ENCODE assay signal across 25 mouse cellular contexts in genomic region chr11:101618596-101618995, GRCm38 (mm10). TPM values are rescaled to one million over a fixed set of nuclear protein-coding genes. Genes with fewer than 3 reads are reported as not detected.
DNase-seq lines count a peak whose midpoint lies in the region; ATAC-seq lines count a peak whose summit lies in the region.
"Had no signal": no experiment of that assay in that cellular context is flagged by ENCODE, and none has a peak within 500 bp of the region (broad histone marks: within the 10 kb centered on the region; RNA-seq: fewer than 3 reads in every experiment).

No protein-coding gene starts in this region.

- WGBS in forebrain, embryonic 12.5 days, result 73% methylated on average over 3 of the region's 3 CpGs
- 54% methylated on average over 3 of the region's 3 CpGs for WGBS in forebrain, embryonic 16.5 days
- WGBS in neural tube, embryonic 12.5 days, result 74% methylated on average over 3 of the region's 3 CpGs
- WGBS in neural tube, embryonic 15.5 days, result 78% methylated on average over 3 of the region's 3 CpGs
- WGBS in heart, embryonic 11.5 days (ENCODE audit: insufficient replicate concordance), result 77% methylated on average over 3 of the region's 3 CpGs

- no peak overlapping the region for H3K4me2 ChIP-seq in forebrain, embryonic 12.5 days
- H3K4me2 ChIP-seq in forebrain, embryonic 16.5 days (ENCODE audit: low read length), result no peak overlapping the region
- H3K4me2 ChIP-seq in neural tube, embryonic 12.5 days (replicated peaks), result peak overlapping the region; percentile 45; the same call in 1 of the 2 replicates
- H3K4me2 ChIP-seq in neural tube, embryonic 15.5 days, result no peak overlapping the region
- H3K4me2 ChIP-seq in heart, embryonic 11.5 days, result no peak overlapping the region

- peaks cover 34% of the 10 kb centered on the region for H3K4me1 ChIP-seq in forebrain, embryonic 12.5 days
- peaks cover 27% of the 10 kb centered on the region for H3K4me1 ChIP-seq in forebrain, embryonic 16.5 days (replicated peaks; ENCODE audit: control insufficient read depth, insufficient read depth, low read length)
- peaks cover 20% of the 10 kb centered on the region for H3K4me1 ChIP-seq in neural tube, embryonic 12.5 days
- peaks cover 17% of the 10 kb centered on the region for H3K4me1 ChIP-seq in neural tube, embryonic 15.5 days
- H3K4me1 ChIP-seq in heart, embryonic 11.5 days (ENCODE audit: control insufficient read depth, insufficient read depth, low read length), result 0 out of 2 replicates have a peak, but pooled peaks cover 4% of the 10 kb centered on the region

- intact Hi-C loops in left cerebral cortex, postnatal 14 days (cut with DNase I), result no loop called here

- peak overlapping the region; percentile 83; the same call in 1 of the 2 replicates for H3K27ac ChIP-seq in forebrain, embryonic 12.5 days
- H3K27ac ChIP-seq in forebrain, embryonic 16.5 days (ENCODE audit: low read length), result no peak overlapping the region
- H3K27ac ChIP-seq in neural tube, embryonic 12.5 days, result no peak overlapping the region
- no peak overlapping the region for H3K27ac ChIP-seq in neural tube, embryonic 15.5 days (replicated peaks)
- no peak overlapping the region for H3K27ac ChIP-seq in heart, embryonic 11.5 days (ENCODE audit: low read depth, low read length)
- H3K27ac ChIP-seq: embryonic facial prominence, embryonic 12.5 days; heart, adult 2 months; intestine, embryonic 15.5 days; neural tube, embryonic 13.5 days had no signal

- no peak overlapping the region for H3K9ac ChIP-seq in forebrain, embryonic 12.5 days
- no peak overlapping the region for H3K9ac ChIP-seq in forebrain, embryonic 16.5 days (replicated peaks; ENCODE audit: low read depth, low read length)
- H3K9ac ChIP-seq in neural tube, embryonic 12.5 days, result no peak overlapping the region
- H3K9ac ChIP-seq in neural tube, embryonic 15.5 days (replicated peaks), result no peak overlapping the region
- no peak overlapping the region for H3K9ac ChIP-seq in heart, embryonic 11.5 days (ENCODE audit: low read depth, low read length)
- H3K9ac ChIP-seq: embryonic facial prominence, embryonic 12.5 days; intestine, embryonic 15.5 days; neural tube, embryonic 13.5 days had no signal

- H3K27me3 ChIP-seq in forebrain, embryonic 12.5 days, result no peaks in the 10 kb centered on the region
- H3K27me3 ChIP-seq in forebrain, embryonic 16.5 days (replicated peaks; ENCODE audit: control insufficient read depth, insufficient read depth, low read length), result no peaks in the 10 kb centered on the region
- no peaks in the 10 kb centered on the region for H3K27me3 ChIP-seq in neural tube, embryonic 12.5 days (replicated peaks)
- no peaks in the 10 kb centered on the region for H3K27me3 ChIP-seq in neural tube, embryonic 15.5 days (replicated peaks)
- H3K27me3 ChIP-seq in heart, embryonic 11.5 days (ENCODE audit: control insufficient read depth, insufficient read depth, low read length), result no peaks in the 10 kb centered on the region
- H3K27me3 ChIP-seq: embryonic facial prominence, embryonic 12.5 days; intestine, embryonic 15.5 days; neural tube, embryonic 13.5 days had no signal

- H3K9me3 ChIP-seq in forebrain, embryonic 12.5 days, result no peaks in the 10 kb centered on the region
- H3K9me3 ChIP-seq in forebrain, embryonic 16.5 days (ENCODE audit: control insufficient read depth, low read length), result no peaks in the 10 kb centered on the region
- no peaks in the 10 kb centered on the region for H3K9me3 ChIP-seq in neural tube, embryonic 12.5 days
- H3K9me3 ChIP-seq in neural tube, embryonic 15.5 days (replicated peaks), result no peaks in the 10 kb centered on the region
- H3K9me3 ChIP-seq in heart, embryonic 11.5 days (replicated peaks; ENCODE audit: control insufficient read depth, low read length), result no peaks in the 10 kb centered on the region
- H3K9me3 ChIP-seq: embryonic facial prominence, embryonic 12.5 days; intestine, embryonic 15.5 days; neural tube, embryonic 13.5 days had no signal

- peak; percentile 59 for DNase-seq in gonadal fat pad, adult 2 months (ENCODE audit: low read depth)
- DNase-seq in left cerebral cortex, postnatal 14 days (ENCODE audit: low spot score in 2 of 2), result no peak
- DNase-seq in right cerebral cortex, postnatal 25 days, result no peak
- DNase-seq: cerebellum, adult 11-12 months; heart, adult 2 months had no signal

- no peak for ATAC-seq in forebrain, embryonic 12.5 days (ENCODE audit: low FRiP score)
- no peak for ATAC-seq in forebrain, embryonic 16.5 days
- no peak for ATAC-seq in neural tube, embryonic 12.5 days (ENCODE audit: low FRiP score, low read depth)
- no peak for ATAC-seq in neural tube, embryonic 15.5 days (ENCODE audit: low FRiP score)
- ATAC-seq in heart, embryonic 11.5 days (replicated peaks; ENCODE audit: insufficient number of reproducible peaks, low FRiP score, low TSS enrichment), result no peak

- no peak overlapping the region for H3K4me3 ChIP-seq in forebrain, embryonic 12.5 days (replicated peaks)
- H3K4me3 ChIP-seq in forebrain, embryonic 16.5 days (replicated peaks; ENCODE audit: low read length), result no peak overlapping the region
- no peak overlapping the region for H3K4me3 ChIP-seq in neural tube, embryonic 12.5 days
- H3K4me3 ChIP-seq in neural tube, embryonic 15.5 days (replicated peaks), result no peak overlapping the region
- H3K4me3 ChIP-seq in heart, embryonic 11.5 days (ENCODE audit: low read depth, low read length), result no peak overlapping the region
- H3K4me3 ChIP-seq: heart, adult 2 months; intestine, embryonic 15.5 days had no signal

- H3K36me3 ChIP-seq in forebrain, embryonic 12.5 days (replicated peaks), result no peaks in the 10 kb centered on the region
- H3K36me3 ChIP-seq in forebrain, embryonic 16.5 days (ENCODE audit: control insufficient read depth, insufficient read depth), result no peaks in the 10 kb centered on the region
- H3K36me3 ChIP-seq in neural tube, embryonic 12.5 days, result no peaks in the 10 kb centered on the region
- no peaks in the 10 kb centered on the region for H3K36me3 ChIP-seq in neural tube, embryonic 15.5 days
- H3K36me3 ChIP-seq in heart, embryonic 11.5 days (ENCODE audit: control insufficient read depth, insufficient read depth, low read length), result no peaks in the 10 kb centered on the region
- H3K36me3 ChIP-seq: embryonic facial prominence, embryonic 12.5 days; G1E; intestine, embryonic 15.5 days; neural tube, embryonic 13.5 days had no signal

RNA-seq across cellular contexts. Expression of gene Rdm1, which starts 8.4 kb away (rescaled TPM):
- polyA plus RNA-seq in forebrain, embryonic 12.5 days (2016; fragmentation: Nextera tagmentation; extraction: Ambion mirVana), result 50.9 and 58.5 TPM in 2 replicates
- 21.9 and 32.2 TPM in 2 replicates for polyA plus RNA-seq in forebrain, embryonic 16.5 days (2015; fragmentation: Nextera tagmentation; extraction: Ambion mirVana)
- 28.3 and 35.0 TPM in 2 replicates for polyA plus RNA-seq in neural tube, embryonic 12.5 days (2016; fragmentation: Nextera tagmentation; extraction: Ambion mirVana)
- polyA plus RNA-seq in neural tube, embryonic 15.5 days (2015; fragmentation: Nextera tagmentation; extraction: Ambion mirVana), result 14.1 and 19.8 TPM in 2 replicates
- 23.7 and 25.3 TPM in 2 replicates for polyA plus RNA-seq in gonadal fat pad, adult 2 months (2012; rRNA removed)
- 1 to 10 TPM; 4.3 to 4.9 TPM for total RNA-seq in left cerebral cortex, postnatal 14 days (2021)
- 27.9 and 28.2 TPM in 2 replicates for polyA plus RNA-seq in heart, embryonic 11.5 days (2014; fragmentation: Nextera tagmentation; extraction: Ambion mirVana)

RNA-seq across cellular contexts. Expression of gene Gm11634, which starts 19.5 kb away (rescaled TPM):
- not detected in 2 replicates for polyA plus RNA-seq in forebrain, embryonic 12.5 days (2016; fragmentation: Nextera tagmentation; extraction: Ambion mirVana)
- not detected in 2 replicates for polyA plus RNA-seq in forebrain, embryonic 16.5 days (2015; fragmentation: Nextera tagmentation; extraction: Ambion mirVana)
- polyA plus RNA-seq in neural tube, embryonic 12.5 days (2016; fragmentation: Nextera tagmentation; extraction: Ambion mirVana), result not detected in 2 replicates
- not detected in 2 replicates for polyA plus RNA-seq in neural tube, embryonic 15.5 days (2015; fragmentation: Nextera tagmentation; extraction: Ambion mirVana)
- polyA plus RNA-seq in gonadal fat pad, adult 2 months (2012; rRNA removed), result 0.16 TPM in 1 of 2 replicates, not detected in the other
- total RNA-seq in left cerebral cortex, postnatal 14 days (2021), result not detected
- not detected in 2 replicates for polyA plus RNA-seq in heart, embryonic 11.5 days (2014; fragmentation: Nextera tagmentation; extraction: Ambion mirVana)
- total RNA-seq: G1E; gastrocnemius, adult 8-10 months; heart, adult 2 months; heart, postnatal 14 days; left cerebral cortex, postnatal 10 days; megakaryocyte-erythroid progenitor cell, adult 5-6 weeks had no signal
- polyA plus RNA-seq: brain, embryonic 14.5 days; C2C12; embryonic facial prominence, embryonic 12.5 days; G1E; heart, adult 2 months; intestine, embryonic 15.5 days; liver, embryonic 11.5 days; lung, embryonic 16.5 days; neural tube, embryonic 13.5 days; small intestine, adult 2 months; stomach, embryonic 14.5 days; thymus, postnatal 0 days had no signal

RNA-seq across cellular contexts. Expression of gene Tmem106a, which starts 36.6 kb away (rescaled TPM):
- polyA plus RNA-seq in forebrain, embryonic 12.5 days (2016; fragmentation: Nextera tagmentation; extraction: Ambion mirVana), result 1.8 and 3.0 TPM in 2 replicates
- 1.9 and 2.4 TPM in 2 replicates for polyA plus RNA-seq in forebrain, embryonic 16.5 days (2015; fragmentation: Nextera tagmentation; extraction: Ambion mirVana)
- polyA plus RNA-seq in neural tube, embryonic 12.5 days (2016; fragmentation: Nextera tagmentation; extraction: Ambion mirVana), result 2.8 TPM in 2 replicates
- 4.4 and 5.9 TPM in 2 replicates for polyA plus RNA-seq in neural tube, embryonic 15.5 days (2015; fragmentation: Nextera tagmentation; extraction: Ambion mirVana)
- polyA plus RNA-seq in gonadal fat pad, adult 2 months (2012; rRNA removed), result 37.0 and 71.6 TPM in 2 replicates
- 1 to 10 TPM; 1.3 to 2.0 TPM for total RNA-seq in left cerebral cortex, postnatal 14 days (2021)
- 3.3 and 4.4 TPM in 2 replicates for polyA plus RNA-seq in heart, embryonic 11.5 days (2014; fragmentation: Nextera tagmentation; extraction: Ambion mirVana)

RNA-seq across cellular contexts. Expression of gene Arl4d, which starts 46.7 kb away (rescaled TPM):
- 16.2 and 24.1 TPM in 2 replicates for polyA plus RNA-seq in forebrain, embryonic 12.5 days (2016; fragmentation: Nextera tagmentation; extraction: Ambion mirVana)
- 36.5 and 42.2 TPM in 2 replicates for polyA plus RNA-seq in forebrain, embryonic 16.5 days (2015; fragmentation: Nextera tagmentation; extraction: Ambion mirVana)
- 23.1 and 24.7 TPM in 2 replicates for polyA plus RNA-seq in neural tube, embryonic 12.5 days (2016; fragmentation: Nextera tagmentation; extraction: Ambion mirVana)
- polyA plus RNA-seq in neural tube, embryonic 15.5 days (2015; fragmentation: Nextera tagmentation; extraction: Ambion mirVana), result 8.1 and 9.1 TPM in 2 replicates
- 18.8 and 26.6 TPM in 2 replicates for polyA plus RNA-seq in gonadal fat pad, adult 2 months (2012; rRNA removed)
- total RNA-seq in left cerebral cortex, postnatal 14 days (2021), result 10 to 100 TPM; 23.2 to 39.8 TPM
- polyA plus RNA-seq in heart, embryonic 11.5 days (2014; fragmentation: Nextera tagmentation; extraction: Ambion mirVana), result 9.4 and 10.5 TPM in 2 replicates
